Mouse (Mus musculus) stomach, postnatal 0 days (tissue): Measurements from ENCODE around the gene Prickle2.

Source experiments
- CTCF ChIP-seq: IDR thresholded peaks from 2 replicates; pipeline ENCODE4 v1.5.1; 2016; ENCODE audit warnings: antibody characterized with exemption, low read depth, mild to moderate bottlenecking, moderate library complexity
- EP300 ChIP-seq: optimal IDR thresholded peaks from 2 replicates; pipeline ENCODE3; 2016; ENCODE audit warnings: antibody characterized with exemption

- TF ChIP-seq CTCF = no peak
- TF ChIP-seq EP300 = no peak
Observed at GRCm38 (mm10) chr6:92569283-92569682, 136.7 kb downstream of the Prickle2 start.
